Mouse (Mus musculus): ENCODE measurements around the gene Tmprss3. TPM values are rescaled to one million over a fixed set of nuclear protein-coding genes. Genes with fewer than 3 reads are reported as not detected.
A peak's percentile ranks its signal among the peaks of the same experiment; 100 is the strongest.

Tmprss3 gene
- polyA plus RNA-seq, 1 experiment from 2014 or later = 0.06 TPM

- Histone ChIP-seq H3K4me1 (no peaks in the 10 kb centered on the region), H3K9me3 (no peaks in the 10 kb centered on the region), H3K4me2 (no peak overlapping the region), H3K4me3 (no peak overlapping the region), H3K36me3 (no peaks in the 10 kb centered on the region), H3K27ac (no peak overlapping the region), H3K9ac (no peak overlapping the region), H3K27me3 (no peaks in the 10 kb centered on the region)
- 76% methylated on average over 8 of the region's 8 CpGs for WGBS
- ATAC-seq (ENCODE audit: borderline replicate concordance, extremely low read depth, low FRiP score, low TSS enrichment) = no peak
Observed at GRCm38 (mm10) chr17:31191825-31192224, 7.0 kb downstream of the Tmprss3 start.

GRCm38 (mm10) chr17:31187370-31187769, 11.4 kb downstream of the Tmprss3 start:
- Histone ChIP-seq H3K4me1 (peaks cover 12% of the 10 kb centered on the region), H3K4me3 (no peak overlapping the region), H3K27ac (no peak overlapping the region), H3K9me3 (no peaks in the 10 kb centered on the region), H3K9ac (no peak overlapping the region), H3K36me3 (no peaks in the 10 kb centered on the region), H3K27me3 (no peaks in the 10 kb centered on the region), H3K4me2 (no peak overlapping the region)
- ATAC-seq (ENCODE audit: borderline replicate concordance, extremely low read depth, low FRiP score, low TSS enrichment) = no peak
- 16% methylated on average over 4 of the region's 4 CpGs for WGBS

GRCm38 (mm10) chr17:31184269-31184990, 14.3 kb downstream of the Tmprss3 start:
- Histone ChIP-seq H3K9me3 (no peaks in the 10 kb centered on the region), H3K4me2 (no peak overlapping the region), H3K36me3 (no peaks in the 10 kb centered on the region), H3K9ac (no peak overlapping the region), H3K27ac (peak overlapping the region; percentile 22; the same call in 1 of the 2 replicates), H3K4me3 (no peak overlapping the region), H3K27me3 (no peaks in the 10 kb centered on the region), H3K4me1 (peaks cover 12% of the 10 kb centered on the region)
- no peak for ATAC-seq (ENCODE audit: borderline replicate concordance, extremely low read depth, low FRiP score, low TSS enrichment)
- WGBS = 71% methylated on average over 12 of the region's 12 CpGs

- WGBS = 42% methylated on average over 12 of the region's 12 CpGs
- Histone ChIP-seq H3K27me3 (no peaks in the 10 kb centered on the region), H3K4me2 (no peak overlapping the region), H3K4me3 (no peak overlapping the region), H3K4me1 (peaks cover 12% of the 10 kb centered on the region), H3K27ac (peak overlapping the region; percentile 22; the same call in 1 of the 2 replicates), H3K36me3 (no peaks in the 10 kb centered on the region), H3K9ac (no peak overlapping the region), H3K9me3 (no peaks in the 10 kb centered on the region)
- ATAC-seq (ENCODE audit: borderline replicate concordance, extremely low read depth, low FRiP score, low TSS enrichment) = no peak
Observed at GRCm38 (mm10) chr17:31183180-31183974, 15.4 kb downstream of the Tmprss3 start.

- Histone ChIP-seq H3K36me3 (no peaks in the 10 kb centered on the region), H3K4me2 (no peak overlapping the region), H3K27me3 (no peaks in the 10 kb centered on the region), H3K9ac (no peak overlapping the region), H3K4me3 (no peak overlapping the region), H3K27ac (no peak overlapping the region), H3K4me1 (peaks cover 12% of the 10 kb centered on the region), H3K9me3 (no peaks in the 10 kb centered on the region)
- WGBS = 72% methylated on average over 4 of the region's 4 CpGs
- no peak for ATAC-seq (ENCODE audit: borderline replicate concordance, extremely low read depth, low FRiP score, low TSS enrichment)
Observed at GRCm38 (mm10) chr17:31181490-31181889, 17.3 kb downstream of the Tmprss3 start.

- no peak overlapping the region for H3K9ac ChIP-seq
- H3K9me3 ChIP-seq = no peaks in the 10 kb centered on the region; the same call in 1 of the 2 replicates
- H3K4me3 ChIP-seq = no peak overlapping the region
- WGBS = 89% methylated on average over 4 of the region's 4 CpGs
- H3K27ac ChIP-seq = no peak overlapping the region
- no peak for ATAC-seq (ENCODE audit: borderline replicate concordance, extremely low read depth, low FRiP score, low TSS enrichment)
- no peaks in the 10 kb centered on the region for H3K4me1 ChIP-seq
- no peak overlapping the region for H3K4me2 ChIP-seq
- H3K27me3 ChIP-seq = no peaks in the 10 kb centered on the region
- no peaks in the 10 kb centered on the region for H3K36me3 ChIP-seq
Observed at GRCm38 (mm10) chr17:31176321-31176720, 22.5 kb downstream of the Tmprss3 start.

- no peaks in the 10 kb centered on the region; the same call in 1 of the 2 replicates for H3K4me1 ChIP-seq
- no peak overlapping the region for H3K4me3 ChIP-seq
- no peak for ATAC-seq (ENCODE audit: borderline replicate concordance, extremely low read depth, low FRiP score, low TSS enrichment)
- no peaks in the 10 kb centered on the region for H3K27me3 ChIP-seq
- no peak overlapping the region for H3K9ac ChIP-seq
- no peak overlapping the region for H3K4me2 ChIP-seq
- 58% methylated on average over 5 of the region's 5 CpGs for WGBS
- no peaks in the 10 kb centered on the region; the same call in 1 of the 2 replicates for H3K9me3 ChIP-seq
- no peaks in the 10 kb centered on the region for H3K36me3 ChIP-seq
- H3K27ac ChIP-seq = no peak overlapping the region
Observed at GRCm38 (mm10) chr17:31169796-31170195, 29.0 kb downstream of the Tmprss3 start.

GRCm38 (mm10) chr17:31165127-31165526, 33.6 kb downstream of the Tmprss3 start, which contains the start of gene Tff1:
Gene Tff1 (minus strand): TSS chr17:31165277.
- Histone ChIP-seq H3K27ac (no peak within 1 kb of the TSS), H3K9me3 (no peaks in the 10 kb centered on the region)
- 60% methylated on average over 6 of the region's 6 CpGs for WGBS

GRCm38 (mm10) chr17:31163821-31164220, 35.0 kb downstream of the Tmprss3 start:
- Histone ChIP-seq H3K27me3 (no peaks in the 10 kb centered on the region), H3K9me3 (no peaks in the 10 kb centered on the region), H3K36me3 (no peaks in the 10 kb centered on the region), H3K9ac (no peak overlapping the region), H3K4me3 (no peak overlapping the region), H3K4me2 (no peak overlapping the region), H3K27ac (no peak overlapping the region), H3K4me1 (no peaks in the 10 kb centered on the region; the same call in 1 of the 2 replicates)
- ATAC-seq (ENCODE audit: borderline replicate concordance, extremely low read depth, low FRiP score, low TSS enrichment) = no peak
- WGBS = 70% methylated on average over 2 of the region's 2 CpGs

More at GRCm38 (mm10) chr17:31165127-31165526, 33.6 kb downstream of the Tmprss3 start, which contains the start of gene Tff1:
- Histone ChIP-seq H3K9ac (no peak within 1 kb of the TSS), H3K4me1 (no peaks in the 10 kb centered on the region; the same call in 1 of the 2 replicates), H3K36me3 (no peaks in the 10 kb centered on the region), H3K4me2 (no peak within 1 kb of the TSS), H3K4me3 (no peak within 1 kb of the TSS), H3K27me3 (no peaks in the 10 kb centered on the region)
- no peak for ATAC-seq (ENCODE audit: borderline replicate concordance, extremely low read depth, low FRiP score, low TSS enrichment)

GRCm38 (mm10) chr17:31162607-31163006, 36.2 kb downstream of the Tmprss3 start:
- Histone ChIP-seq H3K36me3 (no peaks in the 10 kb centered on the region), H3K4me2 (no peak overlapping the region), H3K27me3 (no peaks in the 10 kb centered on the region), H3K27ac (no peak overlapping the region), H3K4me3 (no peak overlapping the region), H3K4me1 (no peaks in the 10 kb centered on the region), H3K9ac (no peak overlapping the region), H3K9me3 (no peaks in the 10 kb centered on the region)
- no peak for ATAC-seq (ENCODE audit: borderline replicate concordance, extremely low read depth, low FRiP score, low TSS enrichment)
- WGBS = 71% methylated on average over 12 of the region's 12 CpGs

GRCm38 (mm10) chr17:31160291-31160690, 38.5 kb downstream of the Tmprss3 start:
- H3K4me1 ChIP-seq = no peaks in the 10 kb centered on the region
- no peak overlapping the region for H3K27ac ChIP-seq
- no peak for ATAC-seq (ENCODE audit: borderline replicate concordance, extremely low read depth, low FRiP score, low TSS enrichment)
- no peak overlapping the region for H3K4me2 ChIP-seq
- no peaks in the 10 kb centered on the region for H3K27me3 ChIP-seq
- H3K36me3 ChIP-seq = no peaks in the 10 kb centered on the region
- WGBS = 92% methylated on average over 4 of the region's 4 CpGs
- H3K9me3 ChIP-seq = no peaks in the 10 kb centered on the region
- H3K4me3 ChIP-seq = no peak overlapping the region
- H3K9ac ChIP-seq = no peak overlapping the region

- Histone ChIP-seq H3K9me3 (no peaks in the 10 kb centered on the region), H3K27ac (no peak overlapping the region), H3K36me3 (no peaks in the 10 kb centered on the region), H3K4me2 (no peak overlapping the region), H3K27me3 (no peaks in the 10 kb centered on the region), H3K4me1 (no peaks in the 10 kb centered on the region; the same call in 1 of the 2 replicates), H3K4me3 (no peak overlapping the region), H3K9ac (no peak overlapping the region)
- no peak for ATAC-seq (ENCODE audit: borderline replicate concordance, extremely low read depth, low FRiP score, low TSS enrichment)
- WGBS = 72% methylated on average over 6 of the region's 6 CpGs
Observed at GRCm38 (mm10) chr17:31157921-31158320, 40.9 kb downstream of the Tmprss3 start.
